Mouse (Mus musculus): ENCODE measurements around the gene Ifna5. TPM values are rescaled to one million over a fixed set of nuclear protein-coding genes. Genes with fewer than 3 reads are reported as not detected.
"Not testable (repeated sequence)": the region's sequence is repeated elsewhere in the genome, so short reads cannot be mapped to it uniquely, and the experiment has no call there.

Ifna5 gene
- total and polyA plus RNA-seq, 2 experiments from 2014 or later = not detected

DNA sequence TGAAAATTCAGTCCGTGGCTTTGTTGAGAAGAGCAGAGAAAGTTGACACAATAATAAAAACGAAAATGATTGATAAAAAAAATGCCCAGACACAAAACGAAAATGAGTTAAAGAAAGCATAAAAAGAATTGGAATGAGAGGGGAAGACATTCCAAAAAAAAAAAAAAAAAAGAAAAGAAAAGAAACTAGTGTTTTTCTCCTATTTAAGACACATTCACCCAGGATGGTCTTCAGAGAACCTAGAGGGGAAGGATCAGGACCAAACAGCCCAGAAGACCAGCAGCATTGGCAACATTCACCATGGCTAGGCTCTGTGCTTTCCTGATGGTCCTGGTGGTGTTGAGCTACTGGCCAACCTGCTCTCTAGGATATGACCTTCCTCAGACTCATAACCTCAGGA lies 19.4 kb upstream of the Ifna5 start, which contains the start of gene Ifna7:
Gene Ifna7, plus strand, starts transcription at position 301 of the 400 bp plus-strand sequence.
- ATAC-seq = no peak
- Histone ChIP-seq H3K27me3 (ENCODE audit: insufficient read depth, low read length) (no peaks in the 10 kb centered on the region), H3K4me2 (ENCODE audit: low read depth, low read length) (no peak within 1 kb of the TSS)

DNA sequence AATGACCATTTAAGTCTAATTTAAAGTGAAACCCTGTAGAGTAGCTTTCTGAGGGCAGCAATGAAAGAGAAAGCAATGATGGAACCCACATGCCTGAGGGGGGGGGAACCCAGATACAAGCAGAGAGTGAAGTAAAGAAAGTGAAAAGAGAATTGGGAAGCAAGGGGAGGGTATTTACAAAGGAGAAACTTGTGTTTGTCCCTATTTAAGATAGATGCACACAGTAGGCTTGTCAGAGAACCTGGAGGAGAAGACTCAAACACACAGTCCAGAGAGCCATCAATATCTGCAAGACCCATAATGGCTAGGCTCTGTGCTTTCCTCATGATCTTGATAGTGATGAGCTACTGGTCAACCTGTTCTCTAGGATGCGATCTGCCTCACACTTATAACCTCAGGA lies 15.7 kb upstream of the Ifna5 start, which contains the start of gene Ifna11:
Gene Ifna11, plus strand, starts transcription at position 301 of the 400 bp plus-strand sequence.
- Histone ChIP-seq H3K4me2 (ENCODE audit: low read depth, low read length) (no peak within 1 kb of the TSS), H3K4me1 (ENCODE audit: insufficient read depth, low read length) (no peaks in the 10 kb centered on the region), H3K4me3 (ENCODE audit: low read length) (no peak within 1 kb of the TSS), H3K27ac (no peak within 1 kb of the TSS), H3K9ac (replicated peaks; ENCODE audit: low read length) (no peak within 1 kb of the TSS), H3K9me3 (ENCODE audit: low read length) (no peaks in the 10 kb centered on the region), H3K36me3 (ENCODE audit: insufficient read depth, low read length) (no peaks in the 10 kb centered on the region), H3K27me3 (ENCODE audit: insufficient read depth, low read length) (no peaks in the 10 kb centered on the region)
- no peak for ATAC-seq
- DNase-seq (ENCODE audit: low spot score) = no peak
- TF ChIP-seq CTCF (IDR thresholded peaks at IDR 0.05; ENCODE audit: low read depth) = no peak
- 89% methylated on average over 1 of the region's 1 CpGs for WGBS

More for the DNA sequence above, 19.4 kb upstream of the Ifna5 start, which contains the start of gene Ifna7:
- Histone ChIP-seq H3K9ac (replicated peaks; ENCODE audit: low read length) (no peak within 1 kb of the TSS), H3K27ac (no peak within 1 kb of the TSS), H3K4me3 (ENCODE audit: low read length) (no peak within 1 kb of the TSS), H3K4me1 (ENCODE audit: insufficient read depth, low read length) (no peaks in the 10 kb centered on the region), H3K9me3 (ENCODE audit: low read length) (no peaks in the 10 kb centered on the region), H3K36me3 (ENCODE audit: insufficient read depth, low read length) (no peaks in the 10 kb centered on the region)
- no peak for TF ChIP-seq CTCF (IDR thresholded peaks at IDR 0.05; ENCODE audit: low read depth)
- WGBS = 67% methylated on average over 3 of the region's 3 CpGs
- DNase-seq (ENCODE audit: low spot score) = no peak

GRCm38 (mm10) chr4:88822995-88823394 lies 12.3 kb upstream of the Ifna5 start:
- Histone ChIP-seq H3K9me3 (ENCODE audit: low read length) (no peaks in the 10 kb centered on the region), H3K4me1 (ENCODE audit: insufficient read depth, low read length) (no peaks in the 10 kb centered on the region), H3K27ac (no peak overlapping the region), H3K27me3 (ENCODE audit: insufficient read depth, low read length) (no peaks in the 10 kb centered on the region), H3K9ac (replicated peaks; ENCODE audit: low read length) (no peak overlapping the region), H3K4me2 (ENCODE audit: low read depth, low read length) (no peak overlapping the region), H3K36me3 (ENCODE audit: insufficient read depth, low read length) (no peaks in the 10 kb centered on the region), H3K4me3 (ENCODE audit: low read length) (no peak overlapping the region)
- peak; percentile 67 for TF ChIP-seq CTCF (IDR thresholded peaks at IDR 0.05; ENCODE audit: low read depth)
- WGBS = 21% methylated on average over 4 of the region's 4 CpGs
- no peak for ATAC-seq
- peak; percentile 53 for DNase-seq (ENCODE audit: low spot score)

GRCm38 (mm10) chr4:88827116-88827515 lies 8.2 kb upstream of the Ifna5 start, which contains the start of gene Ifna6:
TSS of gene Ifna6 (plus strand) at chr4:88827416.
- H3K4me2 ChIP-seq (ENCODE audit: low read depth, low read length); H3K4me3 ChIP-seq (ENCODE audit: low read length); H3K9me3 ChIP-seq (ENCODE audit: low read length); H3K27ac ChIP-seq; DNase-seq (ENCODE audit: low spot score); H3K9ac ChIP-seq (replicated peaks; ENCODE audit: low read length); H3K27me3 ChIP-seq (ENCODE audit: insufficient read depth, low read length); ATAC-seq; H3K4me1 ChIP-seq (ENCODE audit: insufficient read depth, low read length); H3K36me3 ChIP-seq (ENCODE audit: insufficient read depth, low read length): not testable (repeated sequence)

GRCm38 (mm10) chr4:88830523-88830922 lies 4.8 kb upstream of the Ifna5 start:
- no peak for ATAC-seq
- no peaks in the 10 kb centered on the region for H3K27me3 ChIP-seq (ENCODE audit: insufficient read depth, low read length)
- DNase-seq (ENCODE audit: low spot score) = peak; percentile 36
- WGBS = 23% methylated on average over 4 of the region's 4 CpGs
- H3K4me1 ChIP-seq (ENCODE audit: insufficient read depth, low read length) = no peaks in the 10 kb centered on the region
- no peak overlapping the region for H3K4me2 ChIP-seq (ENCODE audit: low read depth, low read length)
- H3K9me3 ChIP-seq (ENCODE audit: low read length) = no peaks in the 10 kb centered on the region
- H3K27ac ChIP-seq = no peak overlapping the region
- H3K4me3 ChIP-seq (ENCODE audit: low read length) = no peak overlapping the region
- H3K36me3 ChIP-seq (ENCODE audit: insufficient read depth, low read length) = no peaks in the 10 kb centered on the region
- H3K9ac ChIP-seq (replicated peaks; ENCODE audit: low read length) = no peak overlapping the region
- TF ChIP-seq CTCF (IDR thresholded peaks at IDR 0.05; ENCODE audit: low read depth) = peak; percentile 62

GRCm38 (mm10) chr4:88838828-88839227 lies 3.5 kb downstream of the Ifna5 start:
- ATAC-seq (no peak), DNase-seq (ENCODE audit: low spot score) (peak; percentile 39)
- 44% methylated on average over 3 of the region's 3 CpGs for WGBS
- Histone ChIP-seq H3K4me2 (ENCODE audit: low read depth, low read length) (no peak overlapping the region), H3K36me3 (ENCODE audit: insufficient read depth, low read length) (no peaks in the 10 kb centered on the region), H3K27ac (no peak overlapping the region), H3K9ac (replicated peaks; ENCODE audit: low read length) (no peak overlapping the region), H3K9me3 (ENCODE audit: low read length) (no peaks in the 10 kb centered on the region), H3K4me1 (ENCODE audit: insufficient read depth, low read length) (no peaks in the 10 kb centered on the region), H3K4me3 (ENCODE audit: low read length) (no peak overlapping the region), H3K27me3 (ENCODE audit: insufficient read depth, low read length) (no peaks in the 10 kb centered on the region)
- TF ChIP-seq CTCF (IDR thresholded peaks at IDR 0.05; ENCODE audit: low read depth) = peak; percentile 60

- no peaks in the 10 kb centered on the region for H3K4me1 ChIP-seq (ENCODE audit: insufficient read depth, low read length)
- ATAC-seq (no peak), DNase-seq (ENCODE audit: low spot score) (no peak)
- no peaks in the 10 kb centered on the region for H3K9me3 ChIP-seq (ENCODE audit: low read length)
- H3K27ac ChIP-seq = no peak overlapping the region
- H3K4me3 ChIP-seq (ENCODE audit: low read length) = no peak overlapping the region
- H3K9ac ChIP-seq (replicated peaks; ENCODE audit: low read length) = no peak overlapping the region
- no peak for TF ChIP-seq CTCF (IDR thresholded peaks at IDR 0.05; ENCODE audit: low read depth)
- no peak overlapping the region for H3K4me2 ChIP-seq (ENCODE audit: low read depth, low read length)
- no peaks in the 10 kb centered on the region for H3K36me3 ChIP-seq (ENCODE audit: insufficient read depth, low read length)
- 68% methylated on average over 3 of the region's 3 CpGs for WGBS
- no peaks in the 10 kb centered on the region for H3K27me3 ChIP-seq (ENCODE audit: insufficient read depth, low read length)
Measured at GRCm38 (mm10) chr4:88840058-88840457, 4.7 kb downstream of the Ifna5 start.
